Mouse (Mus musculus) CD4-positive, CD25-positive, alpha-beta regulatory T cell, adult 2 months (primary cell): ENCODE measurements around the gene Efr3b.

ENCODE experiments used
- DNase-seq: peaks from one replicate; pipeline ENCODE4 v3.0.0-alpha.2; 2012; ENCODE audit warnings: low read depth, low spot score

Gene Efr3b

DNA sequence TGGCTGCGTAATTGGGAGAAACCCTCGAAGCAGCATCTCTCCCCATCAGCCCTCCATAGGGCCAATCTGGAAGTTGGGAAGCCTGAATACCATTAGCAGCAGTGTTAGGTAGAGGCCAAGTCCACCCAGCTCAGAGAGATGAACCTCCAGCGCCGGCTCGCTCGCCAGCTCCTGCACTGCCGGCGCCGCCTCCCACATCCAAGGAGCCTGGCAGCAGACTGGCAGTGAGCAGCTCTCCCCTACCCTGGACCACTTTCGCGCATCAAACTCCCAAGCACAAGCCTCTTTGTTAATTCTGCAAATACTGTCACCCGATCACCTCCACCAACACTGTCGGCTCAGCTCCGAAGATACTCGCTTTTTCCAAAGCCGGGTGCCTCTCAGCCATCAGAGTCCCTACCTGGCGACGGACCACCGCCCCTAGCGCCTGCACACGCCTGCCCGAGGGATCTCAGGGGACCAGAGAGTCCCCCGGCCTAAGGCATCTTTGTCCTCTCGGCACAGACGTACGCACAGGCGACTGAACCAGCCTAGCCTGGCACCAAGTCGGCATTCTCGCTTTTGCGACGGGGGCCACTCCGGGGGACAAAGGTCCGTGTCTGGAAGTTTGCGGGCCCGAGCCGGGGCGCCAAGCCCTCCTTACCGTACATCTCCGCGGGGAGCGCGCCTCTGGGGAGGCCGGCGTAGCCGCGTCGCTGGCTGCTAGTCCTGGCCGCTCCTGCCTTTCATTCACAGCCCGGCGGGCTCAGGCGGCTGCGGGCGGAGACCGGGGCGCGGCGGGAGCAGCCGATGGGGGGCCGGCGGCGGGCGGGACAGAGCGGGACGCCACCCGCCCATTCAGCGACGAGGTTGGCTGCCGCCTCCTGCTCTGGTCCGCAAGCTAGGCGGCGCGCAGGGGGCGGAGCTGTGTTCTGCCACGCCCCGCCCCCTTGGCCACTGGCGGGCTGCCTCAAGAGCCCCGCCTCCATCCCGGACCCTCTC, at the start of gene Efr3b:
Gene Efr3b (minus strand): TSS at position 855 of the 981 bp plus-strand sequence.
- DNase-seq: peak; percentile 72

DNA sequence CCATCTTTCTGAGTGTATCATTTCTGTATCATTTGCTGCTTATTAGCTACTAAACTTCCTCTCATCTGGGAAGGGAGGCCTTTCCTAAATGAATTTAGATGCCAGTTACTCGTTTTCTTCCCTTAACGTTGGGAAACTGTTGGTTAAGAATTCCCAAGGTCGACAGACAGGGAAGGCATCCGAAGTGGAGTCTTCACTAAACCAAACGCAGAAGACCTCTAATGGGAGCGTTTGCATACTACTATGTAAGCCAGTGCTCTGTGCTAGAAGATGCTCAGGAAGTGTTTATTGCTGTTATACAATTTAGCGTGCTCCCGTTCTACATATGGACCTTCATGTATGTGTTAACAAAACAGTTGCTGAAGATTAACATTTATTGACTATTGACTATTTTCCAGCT, 44.7 kb upstream of the Efr3b start:
- DNase-seq: no peak

DNA sequence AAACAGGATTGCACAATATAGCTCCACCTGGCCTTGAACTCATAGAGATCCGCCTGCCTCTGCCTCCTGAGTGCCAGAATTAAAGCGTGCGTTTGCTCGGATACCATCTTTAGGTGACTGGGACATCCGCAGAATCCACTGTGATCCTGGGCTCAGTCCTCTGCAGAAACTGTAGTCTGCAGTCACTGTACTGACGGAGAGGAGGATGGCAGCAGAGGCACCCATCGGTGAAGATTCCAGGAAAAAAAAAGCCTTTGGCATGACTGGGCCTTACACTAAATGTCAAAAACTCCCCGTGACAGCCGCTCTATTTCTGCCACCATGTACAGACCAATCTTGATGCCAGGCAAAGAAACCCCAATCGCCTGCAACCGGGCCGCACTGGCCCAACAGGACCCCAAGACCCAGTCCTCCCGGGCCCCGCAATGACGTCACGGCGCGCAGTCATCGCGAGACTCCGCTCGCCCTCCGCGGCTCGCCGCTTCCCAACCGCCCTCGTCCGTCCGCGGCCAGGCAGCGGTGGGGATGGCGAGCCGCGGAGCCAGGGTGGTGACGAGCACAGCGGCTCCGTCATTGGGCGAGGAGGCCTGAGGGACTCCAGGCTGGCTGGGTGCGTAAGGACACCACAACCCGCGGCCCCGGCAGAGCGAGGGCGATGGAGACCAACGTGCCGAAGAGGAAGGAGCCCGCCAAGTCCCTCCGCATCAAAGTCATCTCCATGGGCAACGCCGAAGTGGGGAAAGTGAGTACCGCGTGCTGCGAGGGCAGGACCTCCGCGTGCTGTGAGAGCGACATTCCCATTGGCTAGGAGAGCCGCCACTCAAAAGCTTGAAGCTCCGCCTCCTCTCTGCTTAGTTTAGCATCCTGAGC, 43.7 kb upstream of the Efr3b start, which contains the start of gene Dnajc27:
Gene Dnajc27 (plus strand): TSS at position 452 of the 870 bp plus-strand sequence.
- peak; percentile 97 for DNase-seq

GRCm38 (mm10) chr12:4080311-4080710, 41.6 kb upstream of the Efr3b start:
- peak; percentile 88 for DNase-seq

GRCm38 (mm10) chr12:4078069-4078468, 39.4 kb upstream of the Efr3b start:
- DNase-seq: no peak

DNA sequence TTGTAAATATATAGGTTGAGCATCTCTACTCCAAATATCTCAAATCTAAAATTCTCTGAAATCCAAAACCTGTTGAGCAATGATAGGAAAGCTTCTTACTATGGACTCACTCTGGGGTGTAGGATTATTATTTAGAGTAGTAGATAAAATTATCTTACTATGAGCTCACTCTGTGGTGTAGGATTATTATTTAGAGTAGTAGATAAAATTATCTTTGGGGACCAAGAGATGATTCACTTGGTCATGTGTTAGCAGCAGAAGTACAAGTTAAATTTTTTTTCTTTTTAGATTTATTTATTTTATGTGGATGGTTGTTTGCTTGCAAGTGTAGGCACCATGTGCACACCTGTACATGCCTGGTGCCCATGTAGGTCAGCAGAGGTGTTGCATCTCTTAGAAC, 37.7 kb upstream of the Efr3b start:
- no peak for DNase-seq

DNA sequence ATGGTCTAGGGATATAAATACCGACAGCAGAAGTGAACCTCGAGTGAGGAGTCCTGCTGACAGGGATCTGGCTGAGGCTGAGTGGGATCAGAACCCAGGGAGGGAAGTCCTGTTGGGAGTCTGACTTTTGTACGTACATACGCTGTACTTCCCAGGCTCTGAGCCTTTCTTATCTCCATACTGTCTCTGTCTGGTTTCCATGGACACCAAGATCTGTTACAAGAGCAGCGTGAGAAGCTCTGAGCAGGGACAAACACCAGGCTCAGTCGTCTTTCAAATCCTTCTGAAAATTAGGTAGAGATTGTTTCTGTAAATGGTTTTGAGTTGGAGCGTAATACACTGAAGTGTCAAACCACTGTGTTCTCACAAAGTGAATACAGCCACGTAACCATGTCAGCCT, 36.7 kb upstream of the Efr3b start:
- DNase-seq: no peak

GRCm38 (mm10) chr12:4071671-4072070, 33.0 kb upstream of the Efr3b start:
- no peak for DNase-seq

GRCm38 (mm10) chr12:4068551-4068950, 29.8 kb upstream of the Efr3b start:
- no peak for DNase-seq

DNA sequence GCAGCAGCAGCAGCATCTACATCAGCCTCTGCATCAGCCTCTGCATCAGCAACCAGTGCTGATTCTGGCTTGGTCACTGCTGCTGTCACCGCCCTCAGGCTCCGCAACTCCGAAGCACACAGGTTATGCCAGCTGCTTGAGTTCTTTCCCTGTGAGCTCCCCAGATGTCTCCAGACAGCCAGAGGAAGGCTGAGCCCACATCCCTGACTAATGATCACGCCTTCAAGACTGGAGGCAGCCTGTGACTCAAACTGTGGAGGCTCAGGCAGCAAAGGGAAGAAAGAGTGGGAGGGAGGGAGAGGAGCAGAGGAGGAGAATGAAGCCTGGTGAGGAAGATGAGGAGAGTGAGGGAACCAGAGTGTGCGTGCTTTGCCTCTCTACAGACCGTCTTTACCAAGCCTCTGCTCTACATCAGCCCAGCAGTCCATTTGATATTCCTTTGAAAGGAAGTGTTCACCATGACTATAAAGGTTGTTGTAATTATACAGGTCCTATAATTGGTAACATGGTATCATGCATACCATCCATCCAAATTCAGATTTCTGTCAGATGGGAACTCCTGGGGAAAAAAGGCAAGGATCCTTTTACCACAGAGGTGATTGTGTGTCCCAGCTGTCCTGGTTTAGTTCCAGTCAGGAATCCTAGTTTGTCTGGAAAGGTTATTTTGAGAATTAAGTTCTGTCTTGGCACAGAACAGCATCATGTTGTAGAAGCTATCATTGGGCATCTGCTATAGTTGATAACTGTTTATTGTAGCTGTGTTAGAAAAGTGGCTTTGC, 28.2 kb upstream of the Efr3b start:
- no peak for DNase-seq

GRCm38 (mm10) chr12:4065944-4066343, 27.2 kb upstream of the Efr3b start:
- DNase-seq: no peak

DNA sequence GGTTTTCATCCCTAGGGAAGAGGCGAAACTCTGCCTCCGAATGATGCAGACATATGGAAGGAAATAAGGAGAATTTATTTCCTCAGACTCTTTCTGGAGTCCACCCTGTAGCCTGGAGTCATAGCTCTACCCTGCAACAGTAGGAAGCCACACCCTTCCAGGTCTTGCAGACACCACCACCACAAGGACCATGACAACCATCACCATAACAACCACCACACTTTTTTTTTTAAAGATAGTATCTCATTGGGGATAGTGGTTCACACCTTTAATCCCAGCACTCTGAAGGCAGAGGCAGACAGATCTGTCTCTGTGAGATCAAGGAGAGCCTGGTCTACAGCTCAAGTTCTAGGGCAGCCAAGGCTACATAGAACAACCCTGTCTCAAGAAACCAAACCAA, 26.8 kb upstream of the Efr3b start:
- peak; percentile 17 for DNase-seq

DNA sequence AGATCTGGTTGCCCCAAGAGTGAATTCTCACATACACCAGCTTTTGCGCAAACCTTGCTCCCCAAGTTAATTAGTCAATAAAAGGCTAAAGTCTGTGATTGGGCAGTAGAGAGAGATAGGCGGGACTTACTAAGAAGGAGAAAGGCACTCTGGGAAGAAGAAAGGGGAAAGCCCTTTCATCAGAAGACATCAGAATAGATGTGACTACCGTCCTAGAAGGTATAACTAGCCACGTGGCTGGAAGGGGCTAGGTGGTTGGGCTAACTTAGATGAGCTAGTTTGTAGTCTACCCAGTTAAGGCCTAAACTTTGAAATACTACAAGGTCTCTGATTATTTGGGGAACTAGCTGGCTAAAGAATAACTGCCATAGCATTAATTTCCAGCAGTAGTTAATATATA, 21.0 kb upstream of the Efr3b start:
- DNase-seq: no peak

- DNase-seq: no peak
These were observed 19.6 kb upstream of the Efr3b start for GRCm38 (mm10) chr12:4058321-4058720.

DNA sequence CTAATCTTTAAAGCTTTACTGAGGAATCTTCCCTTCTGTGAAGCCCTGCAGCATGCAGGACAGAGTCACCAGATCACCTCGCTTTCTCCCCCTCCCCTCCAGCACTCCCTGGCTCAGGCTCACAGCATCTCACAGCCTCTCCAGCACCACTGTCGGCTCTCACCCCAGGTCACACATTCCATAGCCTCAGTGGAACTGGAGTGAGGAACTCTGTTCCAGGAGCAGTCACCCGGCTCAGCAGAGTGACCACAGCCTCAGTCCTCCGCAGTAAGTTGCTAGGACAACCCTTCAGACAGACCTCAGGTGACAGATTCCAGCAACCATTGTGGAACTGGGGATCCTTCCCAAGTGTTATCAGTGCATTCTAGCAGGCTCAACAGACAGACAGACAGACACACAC, 16.1 kb upstream of the Efr3b start:
- no peak for DNase-seq

DNA sequence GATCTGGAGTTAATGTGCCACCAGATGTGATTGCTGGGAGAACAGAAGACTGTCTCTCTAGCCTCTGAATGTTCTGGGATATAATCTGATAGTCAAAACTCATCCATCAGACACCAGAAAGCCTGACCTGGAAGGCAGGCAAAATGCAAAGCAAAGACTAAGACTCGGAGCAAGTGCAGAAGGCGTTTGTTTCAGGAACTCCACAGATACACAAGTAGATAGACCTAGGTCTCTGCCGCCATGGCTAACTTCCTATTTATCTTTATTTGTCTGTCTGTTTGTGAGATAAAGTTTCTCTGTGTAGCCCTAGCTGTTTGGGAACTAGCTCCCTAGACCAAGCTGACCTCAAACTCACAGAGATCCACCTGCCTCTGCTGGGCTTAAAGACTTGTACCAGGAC, 14.9 kb upstream of the Efr3b start:
- DNase-seq: no peak

DNA sequence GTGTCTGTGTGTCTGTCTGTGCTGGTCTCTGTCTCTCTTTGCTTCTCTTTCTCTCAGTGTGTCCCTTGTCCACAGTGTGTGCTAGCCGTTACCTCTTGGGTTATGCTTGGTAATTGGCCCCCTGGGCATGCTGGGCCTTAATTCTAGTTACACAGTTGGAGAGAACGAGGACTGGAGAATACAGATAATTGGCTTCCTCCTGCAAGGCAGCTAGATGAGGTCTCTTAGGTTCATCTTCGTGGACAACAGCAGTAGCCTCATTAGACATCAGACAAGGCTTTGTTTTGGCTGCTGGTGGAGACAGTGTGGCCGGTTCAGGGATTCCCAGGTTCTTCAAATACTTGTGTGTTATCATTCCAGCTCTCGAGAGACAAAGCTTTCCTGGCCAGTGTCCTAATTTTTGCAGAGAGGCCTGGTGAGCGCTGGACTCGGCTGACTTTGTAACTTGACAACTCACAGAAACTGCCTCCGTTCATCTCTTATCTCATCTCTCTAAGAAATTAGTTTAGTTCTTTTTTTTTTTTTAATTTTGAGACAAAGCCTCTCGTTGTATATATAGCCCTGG, 12.2 kb upstream of the Efr3b start:
- DNase-seq: no peak

GRCm38 (mm10) chr12:4048031-4048430, 9.3 kb upstream of the Efr3b start:
- no peak for DNase-seq

DNA sequence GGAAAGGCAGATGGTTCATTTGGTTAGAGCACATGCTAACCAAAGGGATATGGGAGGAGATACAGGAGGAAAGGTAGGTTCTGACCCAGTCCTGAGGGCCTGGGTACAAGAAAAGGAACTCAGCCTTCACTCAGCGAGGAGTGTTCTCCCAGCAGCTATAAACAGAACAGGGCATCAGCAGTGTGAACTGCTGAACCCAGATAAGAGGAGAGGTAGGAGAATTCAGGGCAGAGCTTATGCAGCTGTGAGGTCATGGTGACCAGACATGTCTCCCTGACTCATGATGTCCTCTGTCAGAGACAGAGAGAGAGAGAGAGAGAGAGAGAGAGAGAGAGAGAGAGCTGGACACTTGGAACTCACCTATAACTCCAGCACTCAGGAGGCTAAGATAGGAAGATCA, 7.3 kb upstream of the Efr3b start:
- DNase-seq: no peak

DNA sequence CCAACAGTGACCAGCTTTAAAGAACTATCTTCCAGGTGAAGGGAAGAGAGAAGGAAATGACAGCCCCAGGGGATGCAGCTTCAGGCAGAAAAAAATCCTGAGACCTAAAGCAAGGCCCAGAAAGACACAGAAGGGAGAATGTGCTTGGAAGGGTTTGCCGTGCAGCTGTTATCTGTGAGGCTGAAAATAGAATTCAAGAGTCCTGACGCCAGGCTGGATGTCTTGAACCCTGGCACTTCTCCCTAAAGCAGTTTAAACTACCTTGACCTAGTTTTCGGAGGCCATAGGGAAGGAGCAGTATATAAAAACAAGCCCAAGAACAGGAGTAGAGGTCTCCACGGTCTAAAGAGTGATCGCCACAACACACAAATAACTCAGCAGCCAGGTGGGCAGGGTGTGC, 3.7 kb upstream of the Efr3b start:
- DNase-seq: no peak

DNA sequence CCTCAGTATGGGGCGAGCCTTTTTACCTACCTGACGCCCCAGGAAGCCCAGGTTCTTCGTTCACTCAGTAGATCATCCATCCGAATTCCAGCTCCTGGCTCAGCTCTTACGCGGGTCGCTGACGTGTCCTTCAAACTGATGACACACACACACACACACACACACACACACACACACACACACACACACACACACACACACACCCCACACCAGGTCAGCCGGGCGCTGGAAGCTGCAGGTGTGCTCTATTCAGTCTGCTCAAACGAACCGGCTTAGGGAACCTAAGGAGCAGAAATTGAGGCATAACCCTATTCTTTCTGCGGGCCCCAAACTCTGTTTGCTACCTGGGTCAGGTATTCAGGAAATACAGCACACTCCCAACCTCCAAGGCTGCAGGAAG, 331 bp upstream of the Efr3b start:
- no peak for DNase-seq
